Mouse (Mus musculus) liver, embryonic 15.5 days (tissue): ENCODE data around the gene Rhod. TPM values are rescaled to one million over a fixed set of nuclear protein-coding genes. Genes with fewer than 3 reads are reported as not detected.

ENCODE experiments used
- ATAC-seq: fragments of 200-750 bp; cut with Nextera tagmentation; 2 replicates; pipeline ENCODE4 v1.8.0; 2017; ENCODE audit warnings: moderate number of reproducible peaks, mild to moderate bottlenecking, moderate library complexity; ENCODE audit not compliant: insufficient read depth
- H3K27ac ChIP-seq: fragments of 300-500 bp; sonication (generic); replicated peaks from 2 replicates; pipeline ENCODE4 v1.5.1; 2015; ENCODE audit warnings: mild to moderate bottlenecking, inconsistent platforms
- H3K27me3 ChIP-seq: fragments of 300-500 bp; sonication (generic); 2 replicates; pipeline ENCODE4 v1.6.1; 2015; ENCODE audit warnings: mild to moderate bottlenecking, inconsistent platforms
- H3K36me3 ChIP-seq: fragments of 300-500 bp; sonication (generic); replicated peaks from 2 replicates; pipeline ENCODE4 v1.6.1; 2015; ENCODE audit warnings: moderate library complexity, mild to moderate bottlenecking, inconsistent platforms
- H3K4me1 ChIP-seq: fragments of 300-500 bp; sonication (generic); replicated peaks from 2 replicates; pipeline ENCODE4 v1.6.1; 2015; ENCODE audit warnings: inconsistent platforms
- H3K4me2 ChIP-seq: fragments of 300-500 bp; sonication (generic); 2 replicates; pipeline ENCODE4 v1.6.1; 2015; ENCODE audit warnings: moderate library complexity, mild to moderate bottlenecking, inconsistent platforms
- H3K4me3 ChIP-seq: fragments of 300-500 bp; sonication (generic); replicated peaks from 2 replicates; pipeline ENCODE4 v1.5.1; 2015; ENCODE audit warnings: mild to moderate bottlenecking, inconsistent platforms
- H3K9ac ChIP-seq: fragments of 300-500 bp; sonication (generic); 2 replicates; pipeline ENCODE4 v1.6.1; 2015; ENCODE audit warnings: moderate library complexity, mild to moderate bottlenecking, inconsistent platforms
- H3K9me3 ChIP-seq: fragments of 300-500 bp; sonication (generic); replicated peaks from 2 replicates; pipeline ENCODE4 v1.6.1; 2016; ENCODE audit warnings: inconsistent platforms
- WGBS: fragments of 180-500 bp; shearing (Covaris S2); methylation state at CpG from one replicate; pipeline ENCODE4 v1.1.7; 2015; ENCODE audit warnings: mixed read lengths; ENCODE audit not compliant: insufficient replicate concordance; 5-methylcytosine and 5-hydroxymethylcytosine counted together
- polyA plus RNA-seq: library from polyadenylated mRNA; unstranded; fragments of >200 nt; fragmentation: Nextera tagmentation; extraction: Ambion mirVana; gene quantifications from 2 replicates; pipeline ENCODE4 v1.2.1, GENCODE M21; 2015

Rhod gene
- polyA plus RNA-seq, 1 experiment from 2014 or later, result 7.9 TPM

GRCm38 (mm10) chr19:4404840-4405239 is 34.4 kb downstream of the Rhod start:
- no peak overlapping the region for H3K27ac ChIP-seq
- 55% methylated on average over 2 of the region's 2 CpGs for WGBS
- H3K27me3 ChIP-seq, result no peaks in the 10 kb centered on the region
- H3K4me2 ChIP-seq, result no peak overlapping the region
- no peak overlapping the region for H3K4me3 ChIP-seq
- no peaks in the 10 kb centered on the region for H3K36me3 ChIP-seq
- H3K9ac ChIP-seq, result no peak overlapping the region
- H3K9me3 ChIP-seq, result no peaks in the 10 kb centered on the region
- ATAC-seq, result no peak
- no peaks in the 10 kb centered on the region for H3K4me1 ChIP-seq

- Histone ChIP-seq H3K4me2 (no peak overlapping the region), H3K4me3 (no peak overlapping the region), H3K4me1 (peaks cover 21% of the 10 kb centered on the region), H3K27me3 (peaks cover 20% of the 10 kb centered on the region), H3K27ac (no peak overlapping the region), H3K9ac (no peak overlapping the region), H3K9me3 (no peaks in the 10 kb centered on the region), H3K36me3 (no peaks in the 10 kb centered on the region)
- WGBS, result 38% methylated on average over 4 of the region's 4 CpGs
- ATAC-seq, result no peak
Observed at GRCm38 (mm10) chr19:4398959-4399358, 40.3 kb downstream of the Rhod start.

- Histone ChIP-seq H3K36me3 (peaks cover 2% of the 10 kb centered on the region), H3K27ac (0 out of 2 replicates have a peak overlapping the region, but pooled peaks have one; percentile 97), H3K9ac (peak overlapping the region; percentile 100; the same call in 1 of the 2 replicates), H3K9me3 (no peaks in the 10 kb centered on the region), H3K4me1 (peaks cover 23% of the 10 kb centered on the region), H3K4me2 (peak overlapping the region; percentile 100), H3K27me3 (peaks cover 20% of the 10 kb centered on the region), H3K4me3 (peak overlapping the region; percentile 100)
- no peak for ATAC-seq
- WGBS, result 26% methylated on average over 8 of the region's 8 CpGs
Observed at GRCm38 (mm10) chr19:4398630-4398948, 40.6 kb downstream of the Rhod start.

GRCm38 (mm10) chr19:4397798-4398629 is 41.2 kb downstream of the Rhod start, which contains the start of gene Kdm2a:
Gene Kdm2a (minus strand): TSS chr19:4398285.
- peak within 1 kb of the TSS; percentile 97 for H3K27ac ChIP-seq
- peaks cover 20% of the 10 kb centered on the region for H3K27me3 ChIP-seq
- 2% methylated on average over 82 of the region's 82 CpGs for WGBS
- ATAC-seq, result peak; percentile 17
- H3K9me3 ChIP-seq, result no peaks in the 10 kb centered on the region
- peak within 1 kb of the TSS; percentile 100 for H3K9ac ChIP-seq
- peak within 1 kb of the TSS; percentile 100 for H3K4me3 ChIP-seq
- peak within 1 kb of the TSS; percentile 100 for H3K4me2 ChIP-seq
- peaks cover 27% of the 10 kb centered on the region for H3K4me1 ChIP-seq
- H3K36me3 ChIP-seq, result peaks cover 7% of the 10 kb centered on the region

- WGBS, result under 1% methylated on average over 80 of the region's 90 CpGs
- ATAC-seq, result peak; percentile 89
- peaks cover 28% of the 10 kb centered on the region for H3K4me1 ChIP-seq
- H3K36me3 ChIP-seq, result peaks cover 13% of the 10 kb centered on the region
- no peaks in the 10 kb centered on the region for H3K9me3 ChIP-seq
- peak overlapping the region; percentile 100 for H3K4me2 ChIP-seq
- H3K9ac ChIP-seq, result peak overlapping the region; percentile 100
- peaks cover 20% of the 10 kb centered on the region for H3K27me3 ChIP-seq
- H3K27ac ChIP-seq, result peak overlapping the region; percentile 97
- H3K4me3 ChIP-seq, result peak overlapping the region; percentile 100
Observed at GRCm38 (mm10) chr19:4396998-4397797, 42.0 kb downstream of the Rhod start.

- WGBS, result under 1% methylated on average over 79 of the region's 80 CpGs
- H3K4me2 ChIP-seq, result peak overlapping the region; percentile 100
- ATAC-seq, result peak; percentile 35
- peak overlapping the region; percentile 100 for H3K9ac ChIP-seq
- H3K4me3 ChIP-seq, result peak overlapping the region; percentile 100
- peaks cover 30% of the 10 kb centered on the region for H3K4me1 ChIP-seq
- H3K27me3 ChIP-seq, result peaks cover 20% of the 10 kb centered on the region
- H3K36me3 ChIP-seq, result peaks cover 16% of the 10 kb centered on the region
- H3K9me3 ChIP-seq, result no peaks in the 10 kb centered on the region
- H3K27ac ChIP-seq, result peak overlapping the region; percentile 97
Observed at GRCm38 (mm10) chr19:4396081-4396997, 42.9 kb downstream of the Rhod start.

- Histone ChIP-seq H3K4me1 (0 out of 2 replicates have a peak, but pooled peaks cover 2% of the 10 kb centered on the region), H3K9ac (no peak overlapping the region), H3K4me2 (no peak overlapping the region), H3K27ac (no peak overlapping the region), H3K27me3 (no peaks in the 10 kb centered on the region), H3K9me3 (no peaks in the 10 kb centered on the region), H3K36me3 (peaks cover 44% of the 10 kb centered on the region), H3K4me3 (no peak overlapping the region)
- ATAC-seq, result no peak
Observed at GRCm38 (mm10) chr19:4387276-4387675, 52.0 kb downstream of the Rhod start.

- no peak for ATAC-seq
- H3K36me3 ChIP-seq, result peaks cover 45% of the 10 kb centered on the region
Observed at GRCm38 (mm10) chr19:4385026-4385425, 54.2 kb downstream of the Rhod start.

GRCm38 (mm10) chr19:4384322-4384721 is 54.9 kb downstream of the Rhod start:
- Histone ChIP-seq H3K27me3 (no peaks in the 10 kb centered on the region), H3K9ac (no peak overlapping the region), H3K27ac (no peak overlapping the region), H3K4me3 (no peak overlapping the region), H3K9me3 (no peaks in the 10 kb centered on the region), H3K4me1 (peaks cover 3% of the 10 kb centered on the region; the same call in 1 of the 2 replicates), H3K4me2 (no peak overlapping the region), H3K36me3 (peaks cover 47% of the 10 kb centered on the region)
- no peak for ATAC-seq
- WGBS, result 37% methylated on average over 1 of the region's 1 CpGs

More at GRCm38 (mm10) chr19:4385026-4385425, 54.2 kb downstream of the Rhod start:
- no peak overlapping the region for H3K4me3 ChIP-seq
- H3K4me2 ChIP-seq, result no peak overlapping the region
- no peaks in the 10 kb centered on the region for H3K9me3 ChIP-seq
- H3K9ac ChIP-seq, result no peak overlapping the region
- WGBS, result 67% methylated on average over 4 of the region's 4 CpGs
- no peak overlapping the region for H3K27ac ChIP-seq
- peaks cover 3% of the 10 kb centered on the region; the same call in 1 of the 2 replicates for H3K4me1 ChIP-seq
- no peaks in the 10 kb centered on the region for H3K27me3 ChIP-seq

GRCm38 (mm10) chr19:4383306-4383705 is 55.9 kb downstream of the Rhod start:
- no peak overlapping the region for H3K27ac ChIP-seq
- no peak for ATAC-seq

More at GRCm38 (mm10) chr19:4383306-4383705, 55.9 kb downstream of the Rhod start:
- Histone ChIP-seq H3K4me1 (peaks cover 3% of the 10 kb centered on the region; the same call in 1 of the 2 replicates), H3K9me3 (no peaks in the 10 kb centered on the region), H3K9ac (no peak overlapping the region), H3K36me3 (peaks cover 47% of the 10 kb centered on the region), H3K4me2 (no peak overlapping the region), H3K27me3 (no peaks in the 10 kb centered on the region), H3K4me3 (no peak overlapping the region)
